Mouse (Mus musculus) thymus, adult 2 months (tissue): ENCODE results near the gene Sestd1. TPM values are rescaled to one million over a fixed set of nuclear protein-coding genes. Genes with fewer than 3 reads are reported as not detected.

ENCODE experiments used
- DNase-seq: peaks from one replicate; pipeline ENCODE4 v3.0.0; 2021
- H3K27ac ChIP-seq: fragments of 200-500 bp; 2 replicates; pipeline ENCODE4 v1.5.1; 2012; ENCODE audit warnings: low read length, control low read depth; ENCODE audit not compliant: control insufficient read depth, insufficient read depth
- H3K27me3 ChIP-seq: fragments of 200-500 bp; 2 replicates; pipeline ENCODE4 v1.6.1; 2012; ENCODE audit warnings: mild to moderate bottlenecking, low read length, moderate library complexity, mixed read lengths; ENCODE audit not compliant: control insufficient read depth, insufficient read depth
- H3K36me3 ChIP-seq: fragments of 200-500 bp; 2 replicates; pipeline ENCODE4 v1.6.1; 2012; ENCODE audit warnings: mild to moderate bottlenecking, low read length, moderate library complexity; ENCODE audit not compliant: control insufficient read depth, insufficient read depth
- H3K4me1 ChIP-seq: fragments of 200-500 bp; replicated peaks from 2 replicates; pipeline ENCODE4 v1.6.1; 2012; ENCODE audit warnings: low read length; ENCODE audit not compliant: control insufficient read depth, insufficient read depth
- H3K4me3 ChIP-seq: fragments of 200-500 bp; 2 replicates; pipeline ENCODE4 v1.5.1; 2012; ENCODE audit warnings: mild to moderate bottlenecking, low read length, control low read depth, moderate library complexity; ENCODE audit not compliant: control insufficient read depth, insufficient read depth
- CTCF ChIP-seq: fragments of 200-500 bp; IDR thresholded peaks from 2 replicates; pipeline ENCODE4 v1.5.1; 2012; ENCODE audit warnings: mild to moderate bottlenecking, control low read depth, low read length, moderate library complexity, borderline replicate concordance; ENCODE audit not compliant: control insufficient read depth, poor library complexity, insufficient read depth; ENCODE audit errors: extremely low read depth
- POLR2A ChIP-seq: fragments of 200-500 bp; IDR thresholded peaks from 2 replicates; pipeline ENCODE4 v1.6.1; 2012; ENCODE audit warnings: mild to moderate bottlenecking, low read length, control low read depth, moderate library complexity; ENCODE audit not compliant: control insufficient read depth, poor library complexity, insufficient read depth; ENCODE audit errors: extremely low read depth
- WGBS: fragments of 180-500 bp; shearing (Covaris S2); methylation state at CpG from one replicate; pipeline ENCODE4 v1.1.7; 2018; 5-methylcytosine and 5-hydroxymethylcytosine counted together
- polyA plus RNA-seq: library from polyadenylated mRNA; depleted of rRNA; stranded (reverse); fragments of >200 nt; gene quantifications from 2 replicates; pipeline ENCODE4 v1.2.3, GENCODE M21; 2012; rRNA removed

Gene Sestd1
- polyA plus RNA-seq, 1 experiment: 9.4 TPM

DNA sequence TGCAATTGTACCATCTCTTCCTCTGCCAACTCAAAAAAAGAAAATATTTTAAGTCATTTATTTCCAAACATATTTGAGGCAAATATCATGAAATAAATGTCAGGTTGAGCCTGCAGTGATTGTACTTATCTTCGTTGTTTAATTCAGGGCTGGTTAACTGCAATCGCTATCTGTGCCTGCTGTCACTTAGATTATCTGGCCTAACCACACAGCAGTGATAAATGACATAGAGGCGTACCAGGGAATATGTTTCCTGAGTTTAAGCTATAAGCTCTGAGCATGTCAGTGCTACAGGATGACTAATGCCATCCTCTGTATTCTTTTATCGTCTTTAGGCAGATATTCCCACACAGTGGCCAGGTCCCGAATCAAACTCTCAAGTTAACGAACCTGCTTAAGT, 141.5 kb downstream of the Sestd1 start:
- no peak overlapping the region for H3K4me3 ChIP-seq
- H3K27ac ChIP-seq: no peak overlapping the region
- TF ChIP-seq POLR2A: no peak
- TF ChIP-seq CTCF: no peak
- no peaks in the 10 kb centered on the region for H3K4me1 ChIP-seq
- WGBS: 96% methylated on average over 6 of the region's 6 CpGs
- H3K36me3 ChIP-seq: no peaks in the 10 kb centered on the region
- no peak for DNase-seq
- H3K27me3 ChIP-seq: no peaks in the 10 kb centered on the region

DNA sequence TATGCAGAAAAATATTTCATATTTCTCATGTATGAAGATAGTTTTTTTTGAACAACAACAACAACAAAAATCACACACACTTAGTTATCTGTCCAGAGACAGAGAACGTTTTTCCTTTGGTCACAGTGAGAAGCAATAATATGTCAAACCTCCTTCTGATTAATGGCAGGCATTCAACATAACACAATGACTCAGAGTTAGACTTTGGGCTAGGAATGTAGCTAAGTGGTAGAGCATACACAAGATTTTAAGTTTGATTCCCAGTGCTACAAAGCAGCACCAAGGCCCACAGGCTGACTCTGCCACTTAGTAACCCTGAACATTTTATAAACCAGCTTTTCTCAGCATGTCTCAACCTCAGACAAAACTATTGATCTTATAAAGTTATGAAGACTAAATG, 145.5 kb downstream of the Sestd1 start:
- no peaks in the 10 kb centered on the region for H3K36me3 ChIP-seq
- no peak for DNase-seq
- H3K27me3 ChIP-seq: no peaks in the 10 kb centered on the region
- TF ChIP-seq POLR2A: no peak
- TF ChIP-seq CTCF: no peak
- H3K4me3 ChIP-seq: no peak overlapping the region
- 46% methylated on average over 1 of the region's 1 CpGs for WGBS
- no peak overlapping the region for H3K27ac ChIP-seq
- no peaks in the 10 kb centered on the region for H3K4me1 ChIP-seq

DNA sequence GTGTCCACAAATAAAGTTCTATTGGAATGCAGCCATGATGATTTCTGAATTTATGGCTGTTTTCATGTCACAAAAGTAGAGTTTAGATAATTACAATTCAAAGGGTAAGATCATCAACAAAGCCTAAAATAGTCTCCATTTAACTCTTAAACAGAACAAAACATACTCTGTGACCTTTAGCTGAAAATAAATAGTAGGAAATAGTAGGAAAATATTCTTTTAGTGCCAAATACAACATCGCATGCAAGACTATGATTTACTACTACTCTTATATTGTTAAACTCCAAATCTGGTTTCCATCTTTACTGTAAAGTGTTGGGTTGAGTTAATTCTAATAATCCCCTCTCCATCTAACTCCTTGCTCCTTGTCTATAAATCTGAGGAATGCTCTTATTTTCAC, 147.0 kb downstream of the Sestd1 start:
- Histone ChIP-seq H3K27me3 (no peaks in the 10 kb centered on the region), H3K4me3 (no peak overlapping the region), H3K4me1 (no peaks in the 10 kb centered on the region), H3K36me3 (no peaks in the 10 kb centered on the region), H3K27ac (no peak overlapping the region)
- TF ChIP-seq POLR2A: no peak
- TF ChIP-seq CTCF: no peak
- WGBS: 100% methylated on average over 1 of the region's 1 CpGs
- no peak for DNase-seq

Other genes starting within 250 kb of the Sestd1 start
- gene Ccdc141, start 110.0 kb downstream of the Sestd1 start, polyA plus RNA-seq: 1.5 and 3.8 TPM in 2 replicates